Mouse (Mus musculus) neural tube, embryonic 12.5 days (tissue): ENCODE results near the gene Nsun2. TPM values are rescaled to one million over a fixed set of nuclear protein-coding genes. Genes with fewer than 3 reads are reported as not detected.

ENCODE experiments used
- ATAC-seq: fragments of 200-750 bp; cut with Nextera tagmentation; 2 replicates; pipeline ENCODE4 v1.8.0; 2017; ENCODE audit warnings: low read depth, mild to moderate bottlenecking, moderate TSS enrichment, moderate library complexity; ENCODE audit not compliant: low FRiP score
- H3K27ac ChIP-seq: fragments of 300-500 bp; sonication (generic); 2 replicates; pipeline ENCODE4 v1.5.1; 2016
- H3K27me3 ChIP-seq: fragments of 300-500 bp; sonication (generic); replicated peaks from 2 replicates; pipeline ENCODE4 v1.6.1; 2016; ENCODE audit warnings: mild to moderate bottlenecking
- H3K36me3 ChIP-seq: fragments of 300-500 bp; sonication (generic); 2 replicates; pipeline ENCODE4 v1.6.1; 2016; ENCODE audit warnings: mild to moderate bottlenecking
- H3K4me1 ChIP-seq: fragments of 300-500 bp; sonication (generic); 2 replicates; pipeline ENCODE4 v1.6.1; 2016
- H3K4me2 ChIP-seq: fragments of 300-500 bp; sonication (generic); replicated peaks from 2 replicates; pipeline ENCODE4 v1.6.1; 2016; ENCODE audit warnings: mild to moderate bottlenecking
- H3K4me3 ChIP-seq: fragments of 300-500 bp; sonication (generic); 2 replicates; pipeline ENCODE4 v1.5.1; 2016
- H3K9ac ChIP-seq: fragments of 300-500 bp; sonication (generic); 2 replicates; pipeline ENCODE4 v1.6.1; 2016; ENCODE audit warnings: mild to moderate bottlenecking
- H3K9me3 ChIP-seq: fragments of 300-500 bp; sonication (generic); 2 replicates; pipeline ENCODE4 v1.6.1; 2016; ENCODE audit warnings: mild to moderate bottlenecking
- WGBS: fragments of 180-500 bp; shearing (Covaris S2); methylation state at CpG from one replicate; pipeline ENCODE4 v1.1.7; 2016; 5-methylcytosine and 5-hydroxymethylcytosine counted together
- polyA plus RNA-seq: library from polyadenylated mRNA; unstranded; fragments of >200 nt; fragmentation: Nextera tagmentation; extraction: Ambion mirVana; gene quantifications from 2 replicates; pipeline ENCODE4 v1.2.1, GENCODE M21; 2016

Gene Nsun2
- polyA plus RNA-seq, 1 experiment from 2014 or later, result 106 TPM

DNA sequence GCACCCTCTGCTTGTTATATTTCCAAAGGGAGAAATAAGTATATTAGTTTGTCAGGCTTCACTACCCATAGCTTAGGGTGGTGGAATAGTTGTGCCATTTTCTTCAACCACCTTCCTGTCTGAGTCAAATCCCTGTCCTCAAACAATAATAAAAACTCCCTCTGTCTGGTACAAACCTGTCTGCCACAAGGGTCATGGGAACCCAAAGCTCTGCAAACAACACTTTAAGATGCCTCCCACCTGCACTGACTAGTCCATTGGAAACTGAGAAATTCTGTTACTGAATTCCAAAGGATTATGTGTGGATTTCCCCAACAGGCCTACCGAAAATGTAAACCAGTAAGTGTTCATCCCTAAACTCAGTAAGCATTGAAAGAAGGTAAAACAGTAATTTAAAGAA lies 71.1 kb downstream of the Nsun2 start:
- H3K4me3 ChIP-seq, result no peak overlapping the region
- H3K36me3 ChIP-seq, result no peaks in the 10 kb centered on the region
- H3K27ac ChIP-seq, result no peak overlapping the region
- H3K27me3 ChIP-seq, result no peaks in the 10 kb centered on the region
- H3K4me1 ChIP-seq, result no peaks in the 10 kb centered on the region; the same call in 1 of the 2 replicates
- WGBS, result 93% methylated on average over 1 of the region's 1 CpGs
- H3K9me3 ChIP-seq, result no peaks in the 10 kb centered on the region
- no peak overlapping the region for H3K9ac ChIP-seq
- no peak overlapping the region for H3K4me2 ChIP-seq
- no peak for ATAC-seq

- Histone ChIP-seq H3K9me3 (no peaks in the 10 kb centered on the region), H3K27ac (no peak overlapping the region), H3K4me2 (no peak overlapping the region), H3K27me3 (no peaks in the 10 kb centered on the region), H3K4me1 (peaks cover 10% of the 10 kb centered on the region), H3K4me3 (no peak overlapping the region), H3K36me3 (no peaks in the 10 kb centered on the region), H3K9ac (no peak overlapping the region)
- WGBS, result 89% methylated on average over 8 of the region's 8 CpGs
- no peak for ATAC-seq
Measured at GRCm38 (mm10) chr13:69608734-69609133, 75.2 kb downstream of the Nsun2 start.

- Histone ChIP-seq H3K4me2 (peak overlapping the region; percentile 92), H3K4me1 (peaks cover 10% of the 10 kb centered on the region), H3K9ac (peak overlapping the region; percentile 56), H3K36me3 (peaks cover 16% of the 10 kb centered on the region), H3K27ac (no peak overlapping the region), H3K27me3 (no peaks in the 10 kb centered on the region), H3K4me3 (peak overlapping the region; percentile 92), H3K9me3 (no peaks in the 10 kb centered on the region)
- under 1% methylated on average over 40 of the region's 40 CpGs for WGBS
- ATAC-seq, result peak; percentile 43
Measured at GRCm38 (mm10) chr13:69610751-69611397, 77.3 kb downstream of the Nsun2 start.

DNA sequence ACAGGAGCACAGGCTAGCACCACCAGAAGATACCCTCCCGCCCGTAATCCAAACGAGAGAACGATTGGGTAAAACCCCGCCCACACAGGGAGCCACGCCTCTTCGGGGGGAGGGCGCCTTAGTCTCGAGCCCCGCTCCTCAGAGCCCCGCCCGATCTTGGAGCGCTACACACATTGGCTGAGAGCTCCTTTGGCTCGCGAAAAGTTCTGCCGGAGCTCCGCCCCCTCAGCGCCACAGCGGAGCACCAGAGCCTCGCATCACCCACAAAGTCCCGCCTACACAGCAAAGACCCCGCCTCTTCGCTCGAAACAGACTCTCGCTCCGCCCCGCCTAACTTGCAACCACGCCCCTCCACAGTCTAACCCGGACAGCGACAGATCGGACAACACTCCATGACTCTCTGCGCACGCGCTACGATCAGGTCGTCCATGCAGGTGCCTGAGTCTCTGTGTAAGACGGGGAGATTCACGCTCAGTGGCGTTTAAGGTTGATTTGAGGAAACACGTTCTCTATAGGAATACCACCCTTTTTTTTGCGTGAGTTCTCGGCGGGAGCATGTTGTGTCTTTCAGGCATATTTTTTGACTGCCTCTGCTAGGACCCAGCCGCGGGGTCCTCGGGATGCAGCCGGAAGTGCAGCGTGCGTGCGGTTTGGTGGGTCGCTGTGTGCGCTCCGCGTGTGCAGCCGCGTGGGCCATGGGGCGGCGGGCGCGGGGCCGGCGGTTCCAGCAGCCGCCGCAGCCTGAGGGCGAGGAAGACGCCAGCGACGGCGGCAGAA lies 78.0 kb downstream of the Nsun2 start, which contains the start of gene Srd5a1:
TSS of gene Srd5a1 (minus strand) at position 45 of the 777 bp plus-strand sequence.
- peaks cover 10% of the 10 kb centered on the region for H3K4me1 ChIP-seq
- WGBS, result under 1% methylated on average over 69 of the region's 69 CpGs
- peak; percentile 99 for ATAC-seq
- no peaks in the 10 kb centered on the region for H3K27me3 ChIP-seq
- H3K27ac ChIP-seq, result no peak within 1 kb of the TSS
- H3K4me3 ChIP-seq, result peak within 1 kb of the TSS; percentile 92
- peak within 1 kb of the TSS; percentile 75 for H3K9ac ChIP-seq
- H3K4me2 ChIP-seq, result peak within 1 kb of the TSS; percentile 92
- no peaks in the 10 kb centered on the region for H3K9me3 ChIP-seq
- H3K36me3 ChIP-seq, result peaks cover 23% of the 10 kb centered on the region

GRCm38 (mm10) chr13:69612175-69612544 lies 78.6 kb downstream of the Nsun2 start:
- Histone ChIP-seq H3K4me3 (peak overlapping the region; percentile 92), H3K9ac (peak overlapping the region; percentile 75), H3K4me1 (peaks cover 10% of the 10 kb centered on the region), H3K36me3 (peaks cover 29% of the 10 kb centered on the region), H3K9me3 (no peaks in the 10 kb centered on the region), H3K27me3 (no peaks in the 10 kb centered on the region), H3K27ac (no peak overlapping the region), H3K4me2 (peak overlapping the region; percentile 92)
- no peak for ATAC-seq
- WGBS, result under 1% methylated on average over 24 of the region's 24 CpGs

- H3K4me3 ChIP-seq, result no peak overlapping the region
- H3K9ac ChIP-seq, result no peak overlapping the region
- no peak overlapping the region for H3K4me2 ChIP-seq
- whole genome bisulfite sequencing, result 93% methylated on average over 6 of the region's 6 CpGs
- H3K4me1 ChIP-seq, result peaks cover 6% of the 10 kb centered on the region
- no peak overlapping the region for H3K27ac ChIP-seq
- no peaks in the 10 kb centered on the region for H3K27me3 ChIP-seq
- ATAC-seq, result no peak
- H3K36me3 ChIP-seq, result peaks cover 64% of the 10 kb centered on the region
- H3K9me3 ChIP-seq, result no peaks in the 10 kb centered on the region
Measured at GRCm38 (mm10) chr13:69616716-69617115, 83.2 kb downstream of the Nsun2 start.

DNA sequence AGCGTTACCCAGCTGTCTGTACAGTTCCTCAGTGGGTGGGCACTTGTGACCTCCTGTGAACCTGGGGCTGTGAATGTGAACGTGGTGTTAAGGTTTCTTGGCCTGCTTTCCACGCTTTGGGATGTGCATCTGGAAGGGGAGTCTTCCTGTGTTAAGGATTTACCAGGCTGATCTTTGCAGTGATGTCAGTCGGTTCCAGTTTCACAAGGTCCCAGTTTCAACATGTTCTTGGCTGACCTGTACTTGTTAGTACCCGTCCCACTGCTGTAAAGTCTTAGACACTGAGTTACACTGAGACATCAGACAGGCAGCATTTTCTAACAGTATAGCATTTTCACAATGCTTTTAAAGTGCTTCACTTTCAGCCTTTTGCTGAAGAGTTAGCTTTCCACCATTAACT lies 90.3 kb downstream of the Nsun2 start:
- Histone ChIP-seq H3K4me2 (no peak overlapping the region), H3K27ac (no peak overlapping the region), H3K9me3 (no peaks in the 10 kb centered on the region), H3K4me3 (no peak overlapping the region), H3K9ac (no peak overlapping the region), H3K36me3 (peaks cover 84% of the 10 kb centered on the region), H3K4me1 (no peaks in the 10 kb centered on the region), H3K27me3 (no peaks in the 10 kb centered on the region)
- WGBS, result 72% methylated on average over 5 of the region's 5 CpGs
- ATAC-seq, result no peak

- whole genome bisulfite sequencing, result 90% methylated on average over 3 of the region's 3 CpGs
- ATAC-seq, result no peak
- peaks cover 84% of the 10 kb centered on the region for H3K36me3 ChIP-seq
- no peaks in the 10 kb centered on the region for H3K9me3 ChIP-seq
- H3K4me1 ChIP-seq, result no peaks in the 10 kb centered on the region
- H3K4me2 ChIP-seq, result no peak overlapping the region
- H3K27me3 ChIP-seq, result no peaks in the 10 kb centered on the region
- no peak overlapping the region for H3K27ac ChIP-seq
- H3K9ac ChIP-seq, result no peak overlapping the region
- H3K4me3 ChIP-seq, result no peak overlapping the region
Measured at GRCm38 (mm10) chr13:69624510-69624909, 91.0 kb downstream of the Nsun2 start.

- H3K9me3 ChIP-seq, result no peaks in the 10 kb centered on the region
- H3K27ac ChIP-seq, result no peak overlapping the region
- H3K9ac ChIP-seq, result no peak overlapping the region
- H3K27me3 ChIP-seq, result no peaks in the 10 kb centered on the region
- no peak overlapping the region for H3K4me3 ChIP-seq
- WGBS, result 97% methylated on average over 3 of the region's 3 CpGs
- no peak overlapping the region for H3K4me2 ChIP-seq
- no peak for ATAC-seq
- H3K4me1 ChIP-seq, result no peaks in the 10 kb centered on the region
- H3K36me3 ChIP-seq, result peaks cover 98% of the 10 kb centered on the region
Measured at GRCm38 (mm10) chr13:69627941-69628340, 94.4 kb downstream of the Nsun2 start.

DNA sequence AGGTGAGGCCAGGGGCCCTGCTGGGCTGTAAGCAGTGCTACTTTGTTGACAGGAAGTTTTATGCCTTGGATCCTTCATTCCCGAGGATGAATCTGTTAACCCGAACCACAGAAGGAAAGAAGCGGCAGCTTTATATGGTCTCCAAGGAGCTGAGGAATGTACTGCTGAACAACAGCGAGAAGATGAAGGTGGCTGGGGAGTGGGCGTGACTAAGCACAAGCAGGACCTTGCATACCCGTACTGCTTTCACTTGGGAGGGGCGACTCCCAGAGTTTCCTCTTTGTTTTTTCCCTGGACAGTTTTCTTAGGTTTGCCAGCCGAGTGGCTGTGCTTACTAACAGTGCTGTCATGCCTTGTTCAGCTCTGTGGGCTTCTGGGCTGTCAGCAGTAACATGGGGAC lies 97.0 kb downstream of the Nsun2 start:
- Histone ChIP-seq H3K36me3 (peaks cover 100% of the 10 kb centered on the region), H3K27me3 (no peaks in the 10 kb centered on the region), H3K4me1 (no peaks in the 10 kb centered on the region), H3K27ac (no peak overlapping the region), H3K4me2 (no peak overlapping the region), H3K9me3 (no peaks in the 10 kb centered on the region), H3K9ac (no peak overlapping the region), H3K4me3 (no peak overlapping the region)
- WGBS, result 73% methylated on average over 8 of the region's 8 CpGs
- no peak; the same call in 1 of the 2 replicates for ATAC-seq

- H3K4me3 ChIP-seq, result no peak overlapping the region
- no peak for ATAC-seq
- H3K9me3 ChIP-seq, result no peaks in the 10 kb centered on the region
- H3K4me2 ChIP-seq, result no peak overlapping the region
- H3K4me1 ChIP-seq, result no peaks in the 10 kb centered on the region
- WGBS, result 74% methylated on average over 3 of the region's 3 CpGs
- no peak overlapping the region for H3K27ac ChIP-seq
- H3K27me3 ChIP-seq, result no peaks in the 10 kb centered on the region
- H3K36me3 ChIP-seq, result peaks cover 100% of the 10 kb centered on the region
- no peak overlapping the region for H3K9ac ChIP-seq
Measured at GRCm38 (mm10) chr13:69631111-69631510, 97.6 kb downstream of the Nsun2 start.

DNA sequence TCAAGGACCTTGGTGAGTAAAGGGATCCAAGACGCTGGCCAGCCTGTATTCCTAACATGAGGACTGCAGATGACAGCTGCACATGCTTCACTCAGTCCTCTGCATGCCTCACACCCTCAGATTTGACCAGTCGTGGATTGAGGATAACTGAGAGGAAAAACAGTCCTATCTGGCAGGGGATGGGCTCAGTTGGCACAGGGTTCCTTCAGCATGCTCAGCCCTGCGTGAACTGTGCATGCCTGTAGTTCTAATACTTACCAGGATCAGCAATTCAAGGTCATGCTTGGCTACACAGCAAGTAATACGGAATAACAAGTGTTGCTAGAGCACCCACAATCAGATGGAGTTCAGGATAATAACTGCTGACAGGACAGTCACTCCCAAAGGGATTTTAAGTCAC lies 98.1 kb downstream of the Nsun2 start:
- ATAC-seq, result no peak
- Histone ChIP-seq H3K4me1 (no peaks in the 10 kb centered on the region), H3K9ac (no peak overlapping the region), H3K4me3 (no peak overlapping the region), H3K9me3 (no peaks in the 10 kb centered on the region), H3K4me2 (no peak overlapping the region), H3K27ac (no peak overlapping the region), H3K27me3 (no peaks in the 10 kb centered on the region), H3K36me3 (peaks cover 100% of the 10 kb centered on the region)
- 91% methylated on average over 4 of the region's 4 CpGs for WGBS
